Mouse (Mus musculus) forebrain, embryonic 12.5 days (tissue): ENCODE data around the gene Tmem14a. TPM values are rescaled to one million over a fixed set of nuclear protein-coding genes. Genes with fewer than 3 reads are reported as not detected.
"Not testable (repeated sequence)": the region's sequence is repeated elsewhere in the genome, so short reads cannot be mapped to it uniquely, and the experiment has no call there.

ENCODE experiments used
- ATAC-seq: fragments of 200-750 bp; cut with Nextera tagmentation; 2 replicates; pipeline ENCODE4 v1.8.0; 2017; ENCODE audit warnings: moderate TSS enrichment; ENCODE audit not compliant: low FRiP score
- H3K27ac ChIP-seq: fragments of 300-500 bp; sonication (generic); 2 replicates; pipeline ENCODE4 v1.5.1; 2016; ENCODE audit warnings: mild to moderate bottlenecking
- H3K27me3 ChIP-seq: fragments of 300-500 bp; sonication (generic); 2 replicates; pipeline ENCODE4 v1.6.1; 2016; ENCODE audit warnings: mild to moderate bottlenecking
- H3K36me3 ChIP-seq: fragments of 300-500 bp; sonication (generic); replicated peaks from 2 replicates; pipeline ENCODE4 v1.6.1; 2016; ENCODE audit warnings: mild to moderate bottlenecking
- H3K4me1 ChIP-seq: fragments of 300-500 bp; sonication (generic); 2 replicates; pipeline ENCODE4 v1.6.1; 2016
- H3K4me2 ChIP-seq: fragments of 300-500 bp; sonication (generic); 2 replicates; pipeline ENCODE4 v1.6.1; 2016; ENCODE audit warnings: mild to moderate bottlenecking, moderate library complexity
- H3K4me3 ChIP-seq: fragments of 300-500 bp; sonication (generic); replicated peaks from 2 replicates; pipeline ENCODE4 v1.5.1; 2016; ENCODE audit warnings: mild to moderate bottlenecking
- H3K9ac ChIP-seq: fragments of 300-500 bp; sonication (generic); 2 replicates; pipeline ENCODE4 v1.6.1; 2016; ENCODE audit warnings: mild to moderate bottlenecking
- H3K9me3 ChIP-seq: fragments of 300-500 bp; sonication (generic); 2 replicates; pipeline ENCODE4 v1.6.1; 2016
- WGBS: fragments of 180-500 bp; shearing (Covaris S2); methylation state at CpG from one replicate; pipeline ENCODE4 v1.1.7; 2016; 5-methylcytosine and 5-hydroxymethylcytosine counted together
- polyA plus RNA-seq: library from polyadenylated mRNA; unstranded; fragments of >200 nt; fragmentation: Nextera tagmentation; extraction: Ambion mirVana; gene quantifications from 2 replicates; pipeline ENCODE4 v1.2.1, GENCODE M21; 2016

Gene Tmem14a
- polyA plus RNA-seq, 1 experiment from 2014 or later, result 12.7 TPM

DNA sequence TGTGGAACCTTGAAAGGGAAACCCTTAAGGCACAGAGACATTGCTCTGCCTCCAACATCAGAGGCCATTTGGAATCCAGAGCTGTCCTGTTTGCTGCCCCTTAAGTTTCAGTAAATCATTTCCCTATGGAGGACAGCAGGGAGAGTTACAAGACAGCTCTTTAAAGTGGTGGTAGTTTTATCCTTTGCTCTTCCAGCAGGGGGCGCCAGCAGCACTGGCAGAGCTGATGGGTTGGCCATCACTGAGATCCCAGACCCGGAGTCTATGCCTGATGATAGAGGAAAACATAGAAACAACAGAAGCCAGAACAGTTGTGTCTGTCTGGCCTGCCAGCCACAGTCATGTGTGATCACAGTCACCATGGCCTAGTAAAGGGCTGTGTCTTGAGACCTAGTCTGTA lies 57.8 kb downstream of the Tmem14a start:
- 30% methylated on average over 2 of the region's 2 CpGs for WGBS
- not testable (repeated sequence) for H3K9ac ChIP-seq, H3K4me1 ChIP-seq, H3K4me2 ChIP-seq, H3K27ac ChIP-seq, H3K36me3 ChIP-seq, H3K9me3 ChIP-seq, H3K27me3 ChIP-seq, H3K4me3 ChIP-seq, ATAC-seq

Other genes starting within 250 kb of the Tmem14a start
- gene Tram2, start 139.3 kb upstream of the Tmem14a start, polyA plus RNA-seq, result 3.5 and 4.1 TPM in 2 replicates
- 0.23 and 0.26 TPM in 2 replicates for gene Gsta3, start 22.0 kb downstream of the Tmem14a start, polyA plus RNA-seq
- gene Khdc1a, start 131.1 kb downstream of the Tmem14a start, polyA plus RNA-seq, result not detected in 2 replicates
- not detected in 2 replicates for gene Khdc1c, start 149.8 kb downstream of the Tmem14a start, polyA plus RNA-seq
- gene Khdc1b, start 165.0 kb downstream of the Tmem14a start, polyA plus RNA-seq, result 0.09 TPM in 1 of 2 replicates, not detected in the other